Mouse (Mus musculus): ENCODE data around the gene Dennd1b.

DNA sequence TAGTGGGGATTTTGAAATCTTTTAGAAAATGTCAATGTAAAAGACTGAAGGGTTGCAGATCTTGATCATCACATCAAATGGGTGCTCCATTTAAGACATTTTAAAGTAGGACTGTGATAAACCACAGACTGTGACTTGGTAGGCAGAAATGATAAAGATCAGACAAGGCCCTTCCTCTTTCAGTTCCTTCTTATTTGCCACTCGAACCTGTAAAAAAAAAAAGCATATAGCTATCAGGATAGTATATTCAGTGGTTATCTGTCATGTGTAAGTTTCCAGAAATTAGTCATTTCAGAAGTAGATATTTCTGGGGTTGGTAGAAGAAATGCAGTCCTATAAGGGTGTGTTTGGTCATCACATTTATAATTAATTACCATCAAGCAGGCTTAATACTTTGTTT is 12.7 kb downstream of the Dennd1b start:
- TF ChIP-seq CTCF (IDR thresholded peaks at IDR 0.05; ENCODE audit: low read depth, low read length) (no peak), POLR2A (IDR thresholded peaks at IDR 0.05; ENCODE audit: extremely low read depth, insufficient read depth, low read length) (no peak)
